Mouse (Mus musculus) E14TG2a.4 (cell line): ENCODE results near the gene Actl6b.
"Not testable (repeated sequence)": the region's sequence is repeated elsewhere in the genome, so short reads cannot be mapped to it uniquely, and the experiment has no call there.

Experiments used
- H3K27me3 ChIP-seq: 2 replicates; pipeline ENCODE4 v1.6.1; 2014; ENCODE audit warnings: low read length, control low read depth; ENCODE audit not compliant: insufficient read depth
- H3K36me3 ChIP-seq: 2 replicates; pipeline ENCODE4 v1.6.1; 2014; ENCODE audit warnings: low read length, control low read depth; ENCODE audit not compliant: insufficient read depth
- H3K4me1 ChIP-seq: replicated peaks from 2 replicates; pipeline ENCODE4 v1.6.1; 2014; ENCODE audit warnings: low read depth, low read length, control low read depth
- H3K4me3 ChIP-seq: replicated peaks from 2 replicates; pipeline ENCODE4 v1.5.1; 2014; ENCODE audit warnings: mild to moderate bottlenecking, low read length
- H3K9me3 ChIP-seq: 2 replicates; pipeline ENCODE4 v1.6.1; 2014; ENCODE audit warnings: low read length, control low read depth
- CTCF ChIP-seq: conservative IDR thresholded peaks from 2 replicates; pipeline ENCODE4 v1.5.1; 2014; ENCODE audit warnings: low read length
- NANOG ChIP-seq: IDR thresholded peaks from 2 replicates; pipeline ENCODE4 v1.6.1; 2014; ENCODE audit warnings: borderline replicate concordance, low read length, mixed read lengths
- POU5F1 ChIP-seq: IDR thresholded peaks from 2 replicates; pipeline ENCODE4 v1.6.1; 2014; ENCODE audit warnings: low read length, borderline replicate concordance

Actl6b gene

DNA sequence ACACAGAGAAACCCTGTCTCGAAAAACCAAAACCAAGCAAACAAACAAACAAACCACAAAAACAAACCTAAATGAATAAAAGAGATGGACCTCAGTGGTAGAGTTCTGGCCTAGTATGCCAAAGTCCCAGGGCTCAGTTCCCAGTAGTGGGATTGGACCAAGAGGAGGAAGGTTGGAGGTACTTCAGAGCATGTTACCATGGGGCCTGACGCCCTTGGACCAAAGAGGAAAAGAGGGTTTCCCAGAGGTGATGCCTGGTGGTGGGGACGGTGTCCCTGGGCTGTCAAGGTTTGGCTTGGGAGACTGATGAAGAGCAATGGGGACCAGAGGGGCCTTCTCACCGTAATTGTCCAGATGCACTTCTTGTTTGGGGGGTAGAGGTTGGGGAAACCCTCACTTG is 56.7 kb downstream of the Actl6b start:
- Histone ChIP-seq H3K9me3 (no peaks in the 10 kb centered on the region), H3K4me3 (peak overlapping the region; percentile 80), H3K4me1 (peaks cover 92% of the 10 kb centered on the region), H3K36me3 (peaks cover 30% of the 10 kb centered on the region), H3K27me3 (no peaks in the 10 kb centered on the region)
- TF ChIP-seq NANOG (no peak), CTCF (no peak), POU5F1 (no peak)

DNA sequence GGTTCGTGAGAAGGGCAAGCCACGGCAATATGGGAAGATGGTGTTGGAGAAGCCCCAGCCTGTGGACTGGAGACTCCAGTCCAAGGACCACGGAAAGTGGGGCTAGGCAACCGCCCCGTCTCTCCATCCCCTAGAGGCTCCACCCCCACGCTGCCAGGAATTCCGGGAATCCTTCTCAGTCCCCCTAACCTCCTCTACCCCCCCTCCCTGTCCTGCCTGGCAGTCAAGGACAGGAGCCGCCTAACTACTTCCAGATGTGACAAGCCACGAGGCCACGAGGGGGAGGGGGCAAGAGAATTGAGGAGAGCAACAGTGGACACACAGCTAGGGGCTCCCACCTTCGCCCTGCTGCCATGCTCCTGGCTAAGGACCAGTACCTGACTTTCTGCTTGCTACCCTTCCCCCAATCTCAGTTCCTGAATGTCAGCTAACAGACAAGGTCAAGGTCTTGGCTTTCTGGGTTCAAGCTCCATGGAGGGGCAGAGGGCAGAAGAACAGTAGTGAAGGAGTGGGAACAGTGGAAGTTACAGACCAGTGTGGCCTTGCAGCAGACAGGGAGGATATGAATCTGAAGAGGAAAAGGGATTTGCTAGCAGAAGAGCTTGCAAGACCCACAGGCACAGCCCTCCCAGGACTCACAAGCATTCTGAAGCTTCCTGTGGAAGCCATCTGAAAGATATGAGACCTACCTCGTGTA is 57.4 kb downstream of the Actl6b start:
- Histone ChIP-seq H3K4me3 (peak overlapping the region; percentile 80), H3K36me3 (peaks cover 23% of the 10 kb centered on the region), H3K9me3 (no peaks in the 10 kb centered on the region), H3K27me3 (no peaks in the 10 kb centered on the region), H3K4me1 (peaks cover 91% of the 10 kb centered on the region)
- TF ChIP-seq NANOG (no peak), CTCF (no peak), POU5F1 (no peak)

DNA sequence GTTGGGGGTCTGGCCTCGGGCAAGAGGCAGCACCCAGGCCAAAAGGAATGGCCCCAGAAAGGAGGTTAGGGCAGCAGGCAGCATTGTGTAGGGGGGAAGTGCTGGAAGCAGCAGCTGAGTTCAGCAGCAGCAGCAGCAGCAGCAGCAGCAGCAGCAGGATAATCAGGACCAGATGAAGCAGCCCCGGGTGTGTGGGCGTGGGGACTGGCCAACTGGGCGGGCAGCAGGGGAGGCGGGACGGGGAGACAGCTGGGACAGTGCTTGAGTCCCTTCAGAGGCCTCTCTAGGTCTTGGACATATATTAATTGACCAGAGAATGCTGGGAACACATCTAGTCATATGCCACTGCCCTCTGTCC is 57.9 kb downstream of the Actl6b start:
- Histone ChIP-seq H3K9me3 (no peaks in the 10 kb centered on the region), H3K27me3 (no peaks in the 10 kb centered on the region), H3K4me3 (peak overlapping the region; percentile 80), H3K36me3 (peaks cover 18% of the 10 kb centered on the region), H3K4me1 (peaks cover 89% of the 10 kb centered on the region)
- TF ChIP-seq NANOG (no peak), POU5F1 (no peak), CTCF (no peak)

DNA sequence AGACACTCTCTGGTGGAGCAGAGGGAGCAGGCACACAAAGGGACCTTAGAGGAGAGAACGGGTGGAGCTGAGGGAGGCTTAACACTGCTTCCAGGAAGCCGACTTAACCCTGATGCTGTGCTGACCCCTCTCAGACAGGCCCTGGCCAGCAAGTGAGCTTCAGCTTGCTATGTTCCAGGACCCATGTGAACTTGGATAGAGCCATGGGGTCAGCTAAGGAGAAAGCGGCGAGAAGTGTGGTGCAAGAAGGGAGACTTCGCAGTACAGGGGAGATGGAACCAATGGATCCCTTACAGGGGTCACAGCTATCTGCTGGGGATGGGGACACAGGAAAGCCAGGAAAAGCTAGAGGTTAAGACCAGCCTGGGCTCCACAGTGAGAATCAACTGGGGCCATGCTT is 59.8 kb downstream of the Actl6b start:
- Histone ChIP-seq H3K36me3 (no peaks in the 10 kb centered on the region; the same call in 1 of the 2 replicates), H3K27me3 (no peaks in the 10 kb centered on the region), H3K4me1 (peaks cover 76% of the 10 kb centered on the region), H3K4me3 (peak overlapping the region; percentile 80), H3K9me3 (no peaks in the 10 kb centered on the region)
- TF ChIP-seq CTCF (no peak), NANOG (no peak), POU5F1 (no peak)

DNA sequence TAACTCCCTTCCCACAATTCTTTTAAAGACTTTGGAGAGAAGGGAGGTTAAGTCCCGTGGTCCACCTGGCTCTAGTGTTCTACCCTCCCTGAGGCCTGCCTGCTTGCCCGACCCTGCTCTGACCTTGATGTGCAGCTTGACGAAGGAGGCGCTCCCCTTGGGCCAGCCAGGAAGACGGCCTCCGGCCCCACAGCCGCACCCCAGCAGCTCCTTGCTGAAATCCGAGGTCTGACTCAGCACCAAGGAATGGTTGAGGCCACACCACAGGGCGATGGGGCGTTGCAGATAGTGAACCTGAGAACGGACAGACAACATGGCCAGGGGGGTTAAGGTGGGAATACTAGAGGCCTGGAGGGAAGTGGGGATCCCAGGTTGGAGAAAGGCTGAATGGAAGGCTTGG is 60.2 kb downstream of the Actl6b start, which contains the start of gene Pcolce:
Pcolce (minus strand) TSS at position 235 of the 400 bp plus-strand sequence.
- Histone ChIP-seq H3K4me3 (peak within 1 kb of the TSS; percentile 80), H3K27me3 (0 out of 2 replicates have a peak, but pooled peaks cover 1% of the 10 kb centered on the region), H3K9me3 (no peaks in the 10 kb centered on the region), H3K4me1 (peaks cover 72% of the 10 kb centered on the region), H3K36me3 (no peaks in the 10 kb centered on the region; the same call in 1 of the 2 replicates)
- TF ChIP-seq CTCF = no peak

DNA sequence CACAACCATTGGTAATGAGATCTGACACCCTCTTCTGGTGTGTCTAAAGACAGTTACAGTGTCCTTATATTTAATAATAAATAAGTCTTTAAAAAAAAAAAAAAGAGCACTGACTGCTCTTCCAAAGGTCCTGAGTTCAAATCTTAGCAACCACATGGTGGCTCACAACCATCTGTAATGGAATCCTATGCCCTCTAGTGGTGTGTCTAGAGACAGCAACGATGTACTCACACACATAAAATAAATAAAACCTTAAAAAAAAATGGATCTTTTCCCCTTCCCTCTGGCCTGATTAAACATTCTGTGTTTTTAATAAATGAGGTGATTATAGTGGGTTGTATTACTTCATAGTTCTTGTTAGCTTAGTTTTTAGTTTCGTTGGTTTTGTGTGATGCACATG is 61.6 kb downstream of the Actl6b start:
- not testable (repeated sequence) for H3K27me3 ChIP-seq, H3K36me3 ChIP-seq, H3K9me3 ChIP-seq, H3K4me3 ChIP-seq
- TF ChIP-seq CTCF = peak; percentile 26; the same call in 1 of the 2 replicates
- peaks cover 59% of the 10 kb centered on the region for H3K4me1 ChIP-seq

DNA sequence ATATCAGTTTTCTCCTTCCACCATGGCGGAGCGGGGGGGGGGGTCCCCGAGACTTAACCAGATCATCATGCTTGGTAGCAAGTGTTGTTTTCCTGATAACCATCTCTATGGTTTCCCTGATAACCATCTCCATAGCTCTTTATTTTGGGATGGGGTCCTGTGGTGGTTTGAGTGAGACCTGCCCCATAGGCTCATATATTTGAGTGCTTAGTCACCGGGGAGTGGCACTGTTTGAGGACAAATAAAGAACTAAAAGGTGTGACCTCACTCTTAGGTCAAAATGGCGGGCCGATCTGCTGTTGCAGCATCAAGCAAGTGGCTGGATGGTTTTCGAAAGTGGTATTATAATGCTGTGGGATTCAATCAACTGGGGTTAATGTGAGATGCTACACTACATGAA is 62.0 kb downstream of the Actl6b start:
- TF ChIP-seq CTCF = no peak
- no peak for TF ChIP-seq NANOG
- TF ChIP-seq POU5F1 = no peak

More for the DNA sequence above, 62.0 kb downstream of the Actl6b start:
- Histone ChIP-seq H3K4me1 (peaks cover 59% of the 10 kb centered on the region), H3K36me3 (no peaks in the 10 kb centered on the region), H3K27me3 (0 out of 2 replicates have a peak, but pooled peaks cover 4% of the 10 kb centered on the region), H3K9me3 (no peaks in the 10 kb centered on the region), H3K4me3 (no peak overlapping the region)
